Mouse (Mus musculus) brain, embryonic 14.5 days (tissue): Measurements from ENCODE around the gene Vmn1r172. TPM values are rescaled to one million over a fixed set of nuclear protein-coding genes. Genes with fewer than 3 reads are reported as not detected.
"Not testable (repeated sequence)": the region's sequence is repeated elsewhere in the genome, so short reads cannot be mapped to it uniquely, and the experiment has no call there.

ENCODE experiments used
- DNase-seq: peaks from one replicate; pipeline ENCODE4 v3.0.0-alpha.2; 2011; ENCODE audit warnings: low read depth
- CTCF ChIP-seq: fragments of 200-500 bp; IDR thresholded peaks from 2 replicates; pipeline ENCODE4 v1.5.1; 2012; ENCODE audit warnings: inconsistent platforms, mild to moderate bottlenecking, moderate library complexity, borderline replicate concordance; ENCODE audit not compliant: insufficient read depth, insufficient read length; ENCODE audit errors: extremely low read depth
- POLR2A ChIP-seq: fragments of 200-500 bp; IDR thresholded peaks from 2 replicates; pipeline ENCODE4 v1.6.1; 2012; ENCODE audit warnings: mild to moderate bottlenecking, inconsistent platforms, borderline replicate concordance; ENCODE audit not compliant: poor library complexity, insufficient read depth, insufficient read length, severe bottlenecking; ENCODE audit errors: extremely low read depth
- polyA plus RNA-seq: library from polyadenylated mRNA; depleted of rRNA; stranded (reverse); fragments of >200 nt; gene quantifications from 2 replicates; pipeline ENCODE4 v1.2.3, GENCODE M21; 2012; rRNA removed

Vmn1r172 gene
- not detected in 2 replicates for polyA plus RNA-seq

GRCm38 (mm10) chr7:23658016-23658415, at the start of gene Vmn1r172:
Gene Vmn1r172 (plus strand): TSS chr7:23658316.
- TF ChIP-seq CTCF: no peak
- TF ChIP-seq POLR2A: no peak
- DNase-seq: no peak

DNA sequence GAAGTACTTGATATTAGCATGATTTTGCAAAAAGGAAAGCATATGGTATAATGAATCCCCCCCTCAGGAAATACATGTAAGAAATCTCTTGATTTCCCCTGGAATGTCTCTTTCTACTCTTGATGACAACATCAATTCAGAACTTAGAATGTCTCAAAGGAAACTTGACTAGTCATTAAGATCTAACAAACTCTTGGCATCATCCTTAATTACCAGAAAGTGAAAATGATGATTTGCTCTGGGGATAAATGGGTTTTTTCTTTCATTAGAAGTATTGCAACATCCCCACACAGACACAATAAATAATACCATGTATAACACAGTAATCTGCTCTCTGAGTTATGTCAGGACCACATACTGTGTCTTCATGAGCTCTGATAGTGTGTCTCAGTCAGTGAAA, 27.7 kb upstream of the Vmn1r172 start, which contains the start of gene Vmn1r171:
Vmn1r171 (plus strand) TSS at position 301 of the 400 bp plus-strand sequence.
- DNase-seq: no peak
- TF ChIP-seq CTCF (no peak), POLR2A (no peak)

GRCm38 (mm10) chr7:23700403-23700802, 42.3 kb downstream of the Vmn1r172 start, which contains the start of gene Vmn1r173:
Gene Vmn1r173 (plus strand): TSS chr7:23700703.
- not testable (repeated sequence) for DNase-seq

Other genes with a start within 250 kb of the Vmn1r172 start
- gene Vmn1r167, start 151.1 kb upstream of the Vmn1r172 start, polyA plus RNA-seq: not detected in 2 replicates
- gene Vmn1r168, start 118.6 kb upstream of the Vmn1r172 start, polyA plus RNA-seq: not detected in 2 replicates
- not detected in 2 replicates for gene Vmn1r169, start 82.8 kb upstream of the Vmn1r172 start, polyA plus RNA-seq
- not detected in 2 replicates for gene Vmn1r170, start 52.1 kb upstream of the Vmn1r172 start, polyA plus RNA-seq
- gene Vmn1r171, start 27.6 kb upstream of the Vmn1r172 start, polyA plus RNA-seq: not detected in 2 replicates
- gene Vmn1r173, start 42.4 kb downstream of the Vmn1r172 start, polyA plus RNA-seq: not detected in 2 replicates
- not detected in 2 replicates for gene Vmn1r174, start 94.0 kb downstream of the Vmn1r172 start, polyA plus RNA-seq
- gene Vmn1r175, start 152.3 kb downstream of the Vmn1r172 start, polyA plus RNA-seq: not detected in 2 replicates
- gene Vmn1r176, start 179.1 kb downstream of the Vmn1r172 start, polyA plus RNA-seq: not detected in 2 replicates
- gene Vmn1r177, start 208.1 kb downstream of the Vmn1r172 start, polyA plus RNA-seq: not detected in 2 replicates
- gene Vmn1r178, start 233.7 kb downstream of the Vmn1r172 start, polyA plus RNA-seq: not detected in 2 replicates